Mouse (Mus musculus) thymus, adult 2 months (tissue): ENCODE results near the gene Prrt3.

Experiments used
- CTCF ChIP-seq: fragments of 200-500 bp; IDR thresholded peaks from 2 replicates; pipeline ENCODE4 v1.5.1; 2012; ENCODE audit warnings: mild to moderate bottlenecking, control low read depth, low read length, moderate library complexity, borderline replicate concordance; ENCODE audit not compliant: control insufficient read depth, poor library complexity, insufficient read depth; ENCODE audit errors: extremely low read depth
- POLR2A ChIP-seq: fragments of 200-500 bp; IDR thresholded peaks from 2 replicates; pipeline ENCODE4 v1.6.1; 2012; ENCODE audit warnings: mild to moderate bottlenecking, low read length, control low read depth, moderate library complexity; ENCODE audit not compliant: control insufficient read depth, poor library complexity, insufficient read depth; ENCODE audit errors: extremely low read depth

GRCm38 (mm10) chr6:113472061-113472460, 29.7 kb downstream of the Prrt3 start:
- TF ChIP-seq POLR2A (no peak), CTCF (no peak)
